12 mouse cellular contexts compared by ENCODE assay signal in genomic region chr4:110284446-110284845, GRCm38 (mm10).
DNase-seq lines count a peak whose midpoint lies in the region; ATAC-seq lines count a peak whose summit lies in the region.
"Had no signal": no experiment of that assay in that cellular context is flagged by ENCODE, and none has a peak within 500 bp of the region (broad histone marks: within the 10 kb centered on the region; RNA-seq: fewer than 3 reads in every experiment).

No protein-coding gene starts in this region.

- peaks cover 16% of the 10 kb centered on the region for H3K4me1 ChIP-seq in kidney, embryonic 15.5 days
- H3K4me1 ChIP-seq in forebrain, embryonic 11.5 days (replicated peaks; ENCODE audit: control insufficient read depth, insufficient read depth, low read length) = peaks cover 7% of the 10 kb centered on the region
- H3K4me1 ChIP-seq in hindbrain, embryonic 15.5 days (replicated peaks) = peaks cover 25% of the 10 kb centered on the region
- H3K4me1 ChIP-seq in neural tube, embryonic 13.5 days (replicated peaks) = peaks cover 46% of the 10 kb centered on the region
- H3K4me1 ChIP-seq: embryonic facial prominence, embryonic 15.5 days had no signal

- DNase-seq in kidney, postnatal 36 days = no peak
- DNase-seq in forebrain, embryonic 11.5 days (ENCODE audit: low spot score) = no peak
- DNase-seq in urinary bladder, adult 2 months (ENCODE audit: low spot score) = no peak
- no peak for DNase-seq in kidney, postnatal 14 days
- DNase-seq: heart, adult 18-20 months; heart, postnatal 14 days; kidney, adult 9 months; lung, postnatal 10 days had no signal

- H3K36me3 ChIP-seq in kidney, embryonic 15.5 days = no peaks in the 10 kb centered on the region
- H3K36me3 ChIP-seq in forebrain, embryonic 11.5 days (ENCODE audit: control insufficient read depth, insufficient read depth, low read length) = no peaks in the 10 kb centered on the region
- H3K36me3 ChIP-seq in hindbrain, embryonic 15.5 days = no peaks in the 10 kb centered on the region
- no peaks in the 10 kb centered on the region for H3K36me3 ChIP-seq in neural tube, embryonic 13.5 days
- H3K36me3 ChIP-seq: embryonic facial prominence, embryonic 15.5 days had no signal

- no peak overlapping the region for H3K4me3 ChIP-seq in kidney, embryonic 15.5 days (replicated peaks)
- H3K4me3 ChIP-seq in forebrain, embryonic 11.5 days (ENCODE audit: low read depth, low read length) = peak overlapping the region; percentile 41
- peak overlapping the region; percentile 47 for H3K4me3 ChIP-seq in hindbrain, embryonic 15.5 days
- H3K4me3 ChIP-seq in neural tube, embryonic 13.5 days = peak overlapping the region; percentile 50
- H3K4me3 ChIP-seq: embryonic facial prominence, embryonic 15.5 days had no signal

- no peak for ATAC-seq in kidney, embryonic 15.5 days (replicated peaks; ENCODE audit: low FRiP score)
- no peak for ATAC-seq in forebrain, embryonic 11.5 days (replicated peaks; ENCODE audit: low FRiP score)
- no peak for ATAC-seq in hindbrain, embryonic 15.5 days (ENCODE audit: low FRiP score, low read depth)
- no peak for ATAC-seq in neural tube, embryonic 13.5 days (ENCODE audit: low read depth)

- no peak overlapping the region for H3K27ac ChIP-seq in kidney, embryonic 15.5 days
- H3K27ac ChIP-seq in forebrain, embryonic 11.5 days (ENCODE audit: low read depth, low read length) = peak overlapping the region; percentile 90
- H3K27ac ChIP-seq in hindbrain, embryonic 15.5 days (replicated peaks) = peak overlapping the region; percentile 92
- peak overlapping the region; percentile 96 for H3K27ac ChIP-seq in neural tube, embryonic 13.5 days (replicated peaks)
- H3K27ac ChIP-seq: embryonic facial prominence, embryonic 15.5 days had no signal

- no peak overlapping the region for H3K9ac ChIP-seq in kidney, embryonic 15.5 days
- peak overlapping the region; percentile 48 for H3K9ac ChIP-seq in forebrain, embryonic 11.5 days (ENCODE audit: low read length)
- peak overlapping the region; percentile 67 for H3K9ac ChIP-seq in hindbrain, embryonic 15.5 days
- H3K9ac ChIP-seq in neural tube, embryonic 13.5 days = peak overlapping the region; percentile 94
- H3K9ac ChIP-seq: embryonic facial prominence, embryonic 15.5 days had no signal

- H3K27me3 ChIP-seq in kidney, embryonic 15.5 days = no peaks in the 10 kb centered on the region
- H3K27me3 ChIP-seq in forebrain, embryonic 11.5 days (ENCODE audit: control insufficient read depth, insufficient read depth, low read length) = no peaks in the 10 kb centered on the region
- no peaks in the 10 kb centered on the region for H3K27me3 ChIP-seq in hindbrain, embryonic 15.5 days
- no peaks in the 10 kb centered on the region for H3K27me3 ChIP-seq in neural tube, embryonic 13.5 days
- H3K27me3 ChIP-seq: embryonic facial prominence, embryonic 15.5 days had no signal

- WGBS in kidney, embryonic 15.5 days = 67% methylated on average over 3 of the region's 3 CpGs
- 62% methylated on average over 3 of the region's 3 CpGs for WGBS in forebrain, embryonic 11.5 days
- WGBS in hindbrain, embryonic 15.5 days = 24% methylated on average over 3 of the region's 3 CpGs
- 24% methylated on average over 3 of the region's 3 CpGs for WGBS in neural tube, embryonic 13.5 days

- peak overlapping the region; percentile 53; the same call in 1 of the 2 replicates for H3K4me2 ChIP-seq in kidney, embryonic 15.5 days
- H3K4me2 ChIP-seq in forebrain, embryonic 11.5 days (ENCODE audit: low read depth, low read length, severe bottlenecking) = peak overlapping the region; percentile 32
- peak overlapping the region; percentile 55 for H3K4me2 ChIP-seq in hindbrain, embryonic 15.5 days
- H3K4me2 ChIP-seq in neural tube, embryonic 13.5 days = peak overlapping the region; percentile 60
- H3K4me2 ChIP-seq: embryonic facial prominence, embryonic 15.5 days had no signal

- H3K9me3 ChIP-seq in kidney, embryonic 15.5 days (replicated peaks) = no peaks in the 10 kb centered on the region
- no peaks in the 10 kb centered on the region for H3K9me3 ChIP-seq in forebrain, embryonic 11.5 days (ENCODE audit: control insufficient read depth, low read length)
- no peaks in the 10 kb centered on the region for H3K9me3 ChIP-seq in hindbrain, embryonic 15.5 days
- no peaks in the 10 kb centered on the region for H3K9me3 ChIP-seq in neural tube, embryonic 13.5 days
- H3K9me3 ChIP-seq: embryonic facial prominence, embryonic 15.5 days had no signal
